Mouse (Mus musculus) midbrain, embryonic 16.5 days (tissue): ENCODE measurements around the gene Cactin. TPM values are rescaled to one million over a fixed set of nuclear protein-coding genes. Genes with fewer than 3 reads are reported as not detected.

Experiments
- ATAC-seq: fragments of 200-750 bp; cut with Nextera tagmentation; 2 replicates; pipeline ENCODE4 v1.8.0; 2017; ENCODE audit warnings: moderate TSS enrichment
- H3K27ac ChIP-seq: fragments of 300-500 bp; sonication (generic); 2 replicates; pipeline ENCODE4 v1.5.1; 2014; ENCODE audit warnings: mild to moderate bottlenecking, low read length, mixed read lengths
- H3K27me3 ChIP-seq: fragments of 300-500 bp; sonication (generic); 2 replicates; pipeline ENCODE4 v1.6.1; 2014; ENCODE audit warnings: low read depth, low read length, mixed read lengths; ENCODE audit not compliant: control insufficient read depth, insufficient read depth
- H3K36me3 ChIP-seq: fragments of 300-500 bp; sonication (generic); 2 replicates; pipeline ENCODE4 v1.6.1; 2014; ENCODE audit warnings: mild to moderate bottlenecking, low read length, moderate library complexity, mixed read lengths; ENCODE audit not compliant: control insufficient read depth, insufficient read depth
- H3K4me1 ChIP-seq: fragments of 300-500 bp; sonication (generic); 2 replicates; pipeline ENCODE4 v1.6.1; 2014; ENCODE audit warnings: mild to moderate bottlenecking, low read length, mixed read lengths; ENCODE audit not compliant: control insufficient read depth, insufficient read depth
- H3K4me2 ChIP-seq: fragments of 300-500 bp; sonication (generic); 2 replicates; pipeline ENCODE4 v1.6.1; 2014; ENCODE audit warnings: mild to moderate bottlenecking, low read length, mixed read lengths
- H3K4me3 ChIP-seq: fragments of 300-500 bp; sonication (generic); 2 replicates; pipeline ENCODE4 v1.5.1; 2014; ENCODE audit warnings: low read depth, mild to moderate bottlenecking, low read length, moderate library complexity, mixed read lengths
- H3K9ac ChIP-seq: fragments of 300-500 bp; sonication (generic); 2 replicates; pipeline ENCODE4 v1.6.1; 2014; ENCODE audit warnings: low read depth, low read length, mixed read lengths
- H3K9me3 ChIP-seq: fragments of 300-500 bp; sonication (generic); replicated peaks from 2 replicates; pipeline ENCODE4 v1.6.1; 2014; ENCODE audit warnings: mild to moderate bottlenecking, low read length, mixed read lengths; ENCODE audit not compliant: control insufficient read depth, poor library complexity, severe bottlenecking
- WGBS: fragments of 180-500 bp; shearing (Covaris S2); extraction: QIAGEN DNeasy Blood & Tissue Kit; methylation state at CpG from one replicate; pipeline ENCODE4 v1.1.7; 2014; 5-methylcytosine and 5-hydroxymethylcytosine counted together
- polyA plus RNA-seq: library from polyadenylated mRNA; unstranded; fragments of >200 nt; fragmentation: Nextera tagmentation; extraction: Ambion mirVana; gene quantifications from 2 replicates; pipeline ENCODE4 v1.2.1, GENCODE M21; 2015

Gene Cactin
- polyA plus RNA-seq, 1 experiment from 2014 or later, result 27.6 TPM

- no peak overlapping the region for H3K4me3 ChIP-seq
- H3K36me3 ChIP-seq, result no peaks in the 10 kb centered on the region; the same call in 1 of the 2 replicates
- no peak overlapping the region for H3K4me2 ChIP-seq
- H3K27me3 ChIP-seq, result no peaks in the 10 kb centered on the region; the same call in 1 of the 2 replicates
- no peak overlapping the region for H3K27ac ChIP-seq
- no peak overlapping the region for H3K9ac ChIP-seq
- ATAC-seq, result no peak
- no peaks in the 10 kb centered on the region for H3K9me3 ChIP-seq
- 70% methylated on average over 8 of the region's 8 CpGs for WGBS
- H3K4me1 ChIP-seq, result peaks cover 28% of the 10 kb centered on the region
Observed at GRCm38 (mm10) chr10:81360721-81361120, 39.8 kb downstream of the Cactin start.

DNA sequence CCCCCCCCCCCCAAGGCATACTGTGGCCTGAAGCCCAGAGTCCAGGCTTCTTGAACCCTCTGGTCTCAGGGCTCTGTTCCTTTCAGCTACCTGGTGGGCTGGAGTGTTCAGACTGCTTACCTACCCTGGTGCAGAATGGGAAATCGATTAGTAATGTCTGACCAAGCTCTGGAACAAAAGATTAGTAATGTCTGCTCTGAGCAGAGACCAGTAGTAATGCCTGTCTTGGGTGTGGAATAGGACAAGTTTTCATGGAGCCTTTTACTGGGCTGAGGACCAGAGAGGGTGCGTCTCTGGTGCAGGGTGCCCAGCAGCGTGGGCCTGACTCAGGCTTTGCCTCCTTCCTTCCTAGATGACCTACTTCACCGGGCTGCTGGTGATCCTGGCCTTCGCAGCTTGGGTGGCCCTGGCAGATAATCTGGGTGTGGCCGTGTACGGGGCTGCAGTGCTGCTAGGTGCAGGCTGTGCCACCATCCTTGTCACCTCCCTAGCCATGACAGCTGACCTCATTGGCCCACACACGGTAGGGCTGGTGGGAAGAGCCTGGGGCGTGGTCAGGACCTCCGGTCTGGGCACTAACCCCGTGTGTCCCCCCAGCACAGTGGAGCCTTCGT lies 41.5 kb downstream of the Cactin start:
- Histone ChIP-seq H3K36me3 (peaks cover 2% of the 10 kb centered on the region; the same call in 1 of the 2 replicates), H3K4me3 (no peak overlapping the region), H3K4me1 (peaks cover 30% of the 10 kb centered on the region), H3K4me2 (no peak overlapping the region), H3K27ac (no peak overlapping the region), H3K9ac (no peak overlapping the region), H3K27me3 (no peaks in the 10 kb centered on the region; the same call in 1 of the 2 replicates), H3K9me3 (no peaks in the 10 kb centered on the region)
- WGBS, result 83% methylated on average over 12 of the region's 12 CpGs
- no peak for ATAC-seq

DNA sequence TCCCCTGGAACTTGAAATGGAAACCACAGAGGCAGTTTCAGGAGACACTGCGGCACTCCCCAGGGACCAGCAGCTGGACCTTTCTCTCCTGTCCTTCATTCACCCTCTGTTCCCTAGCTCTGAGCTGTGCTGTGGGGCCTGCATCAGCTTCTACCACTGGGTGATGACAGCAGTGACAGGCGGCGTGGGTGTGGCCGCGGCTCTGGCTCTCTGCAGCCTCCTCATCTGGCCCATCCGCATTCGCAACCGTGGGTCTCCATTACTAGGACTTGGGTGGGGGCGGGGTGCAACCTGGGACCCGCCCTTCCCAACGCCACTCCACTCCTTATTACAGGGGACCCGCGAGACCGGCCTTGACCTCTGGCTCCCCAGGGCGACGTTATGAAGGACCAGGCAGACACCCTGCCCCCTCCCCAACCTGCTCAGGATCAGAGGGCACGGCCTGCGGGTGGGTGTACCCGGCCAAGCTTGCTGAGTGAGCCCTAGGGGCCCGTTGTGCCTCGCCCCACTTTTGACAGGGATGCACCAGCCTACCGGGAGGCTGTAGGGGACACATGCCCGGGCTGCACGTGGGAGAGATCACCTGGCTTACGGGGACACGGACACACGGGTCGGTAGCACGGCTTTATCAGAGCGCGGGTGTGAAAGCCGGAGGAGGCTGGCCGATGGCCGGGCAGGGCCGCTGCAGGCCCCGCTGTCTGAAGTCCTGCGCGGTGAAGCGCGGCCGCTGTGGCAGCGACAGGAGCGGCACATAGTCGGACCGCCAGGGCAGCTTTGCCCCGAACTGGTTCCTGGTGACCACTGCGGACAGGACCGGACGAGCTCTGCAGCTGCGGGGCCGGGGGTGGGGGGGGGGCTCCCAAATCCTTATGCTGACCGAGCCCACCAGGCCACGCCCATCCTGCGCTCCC lies 42.8 kb downstream of the Cactin start:
- H3K27ac ChIP-seq, result no peak overlapping the region
- H3K4me3 ChIP-seq, result peak overlapping the region; percentile 16; the same call in 1 of the 2 replicates
- peaks cover 14% of the 10 kb centered on the region for H3K36me3 ChIP-seq
- peak overlapping the region; percentile 41 for H3K9ac ChIP-seq
- ATAC-seq, result no peak
- H3K4me1 ChIP-seq, result peaks cover 21% of the 10 kb centered on the region
- peak overlapping the region; percentile 43 for H3K4me2 ChIP-seq
- H3K9me3 ChIP-seq, result no peaks in the 10 kb centered on the region
- 15% methylated on average over 54 of the region's 54 CpGs for WGBS
- H3K27me3 ChIP-seq, result no peaks in the 10 kb centered on the region; the same call in 1 of the 2 replicates

- no peaks in the 10 kb centered on the region; the same call in 1 of the 2 replicates for H3K27me3 ChIP-seq
- peaks cover 18% of the 10 kb centered on the region for H3K4me1 ChIP-seq
- H3K9ac ChIP-seq, result no peak overlapping the region; the same call in 1 of the 2 replicates
- H3K36me3 ChIP-seq, result peaks cover 22% of the 10 kb centered on the region
- H3K4me2 ChIP-seq, result peak overlapping the region; percentile 43
- ATAC-seq, result no peak
- H3K9me3 ChIP-seq, result no peaks in the 10 kb centered on the region
- WGBS, result 11% methylated on average over 28 of the region's 28 CpGs
- H3K27ac ChIP-seq, result no peak overlapping the region
- H3K4me3 ChIP-seq, result peak overlapping the region; percentile 16; the same call in 1 of the 2 replicates
Observed at GRCm38 (mm10) chr10:81364666-81365065, 43.8 kb downstream of the Cactin start.

- Histone ChIP-seq H3K36me3 (peaks cover 24% of the 10 kb centered on the region), H3K9me3 (no peaks in the 10 kb centered on the region), H3K4me3 (no peak overlapping the region), H3K9ac (no peak overlapping the region), H3K4me2 (no peak overlapping the region), H3K27me3 (no peaks in the 10 kb centered on the region; the same call in 1 of the 2 replicates), H3K4me1 (peaks cover 18% of the 10 kb centered on the region), H3K27ac (no peak overlapping the region)
- no peak; the same call in 1 of the 2 replicates for ATAC-seq
- WGBS, result 36% methylated on average over 4 of the region's 4 CpGs
Observed at GRCm38 (mm10) chr10:81365073-81365472, 44.2 kb downstream of the Cactin start.

GRCm38 (mm10) chr10:81365672-81366476 lies 45.0 kb downstream of the Cactin start, which contains the start of gene 4930404N11Rik:
Gene 4930404N11Rik (minus strand): TSS chr10:81365816.
- no peak for ATAC-seq
- no peak within 1 kb of the TSS; the same call in 1 of the 2 replicates for H3K9ac ChIP-seq
- peaks cover 31% of the 10 kb centered on the region for H3K36me3 ChIP-seq
- peaks cover 18% of the 10 kb centered on the region for H3K4me1 ChIP-seq
- no peaks in the 10 kb centered on the region for H3K9me3 ChIP-seq
- H3K4me3 ChIP-seq, result peak within 1 kb of the TSS; percentile 16; the same call in 1 of the 2 replicates
- no peaks in the 10 kb centered on the region; the same call in 1 of the 2 replicates for H3K27me3 ChIP-seq
- no peak within 1 kb of the TSS for H3K27ac ChIP-seq
- 19% methylated on average over 11 of the region's 12 CpGs for WGBS
- peak within 1 kb of the TSS; percentile 43 for H3K4me2 ChIP-seq

- 77% methylated on average over 6 of the region's 6 CpGs for WGBS
- Histone ChIP-seq H3K4me2 (no peak overlapping the region), H3K9me3 (no peaks in the 10 kb centered on the region), H3K9ac (no peak overlapping the region), H3K36me3 (peaks cover 36% of the 10 kb centered on the region), H3K4me1 (peaks cover 18% of the 10 kb centered on the region), H3K27ac (no peak overlapping the region), H3K4me3 (no peak overlapping the region), H3K27me3 (no peaks in the 10 kb centered on the region; the same call in 1 of the 2 replicates)
- no peak for ATAC-seq
Observed at GRCm38 (mm10) chr10:81366477-81367206, 45.7 kb downstream of the Cactin start.

DNA sequence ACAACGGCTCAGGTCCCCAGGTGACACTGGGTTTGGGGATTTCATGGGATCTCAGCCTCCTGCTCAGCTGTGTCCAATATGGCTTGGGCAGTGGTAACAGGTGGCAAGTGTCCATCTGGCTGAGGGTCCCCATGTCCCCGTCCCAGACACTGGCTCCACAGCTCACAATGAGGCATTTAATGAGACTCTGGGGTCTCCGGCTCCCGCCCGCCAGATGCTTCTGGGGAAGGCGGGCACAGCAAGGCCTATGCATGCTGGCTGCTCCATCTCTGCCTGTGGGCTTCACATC lies 46.2 kb downstream of the Cactin start:
- WGBS, result 70% methylated on average over 6 of the region's 6 CpGs
- no peaks in the 10 kb centered on the region; the same call in 1 of the 2 replicates for H3K27me3 ChIP-seq
- H3K27ac ChIP-seq, result no peak overlapping the region
- peaks cover 18% of the 10 kb centered on the region for H3K4me1 ChIP-seq
- H3K4me3 ChIP-seq, result no peak overlapping the region
- H3K9ac ChIP-seq, result no peak overlapping the region
- no peaks in the 10 kb centered on the region for H3K9me3 ChIP-seq
- H3K36me3 ChIP-seq, result peaks cover 36% of the 10 kb centered on the region
- no peak overlapping the region for H3K4me2 ChIP-seq
- ATAC-seq, result no peak
